In genomic region chr7:122197306-122197705, GRCm38 (mm10) we compare ENCODE assay signal across 9 mouse cellular contexts. TPM values are rescaled to one million over a fixed set of nuclear protein-coding genes. Genes with fewer than 3 reads are reported as not detected.
DNase-seq lines count a peak whose midpoint lies in the region; ATAC-seq and TF ChIP-seq lines count a peak whose summit lies in the region.
"Had no signal": no experiment of that assay in that cellular context is flagged by ENCODE, and none has a peak within 500 bp of the region (broad histone marks: within the 10 kb centered on the region; RNA-seq: fewer than 3 reads in every experiment).

No protein-coding gene starts in this region.

- no peaks in the 10 kb centered on the region for H3K27me3 ChIP-seq in liver, embryonic 14.5 days (ENCODE audit: control insufficient read depth, insufficient read depth, low read length)
- H3K27me3 ChIP-seq: hindbrain, embryonic 15.5 days had no signal

- DNase-seq in adrenal gland, adult (ENCODE audit: inconsistent age in 2 of 2, low spot score in 1 of 2), result peak; percentile 18 to 77
- DNase-seq in adrenal gland, postnatal 4 days (ENCODE audit: low spot score in 2 of 2), result no peak
- DNase-seq in right cerebral cortex, adult 2 months (ENCODE audit: low spot score in 2 of 2), result peak; percentile 70 to 74
- no peak for DNase-seq in right cerebral cortex, postnatal 36 days (ENCODE audit: low spot score in 2 of 2)
- DNase-seq in cerebellum, postnatal 14 days, result peak; percentile 70 to 77
- DNase-seq in liver, embryonic 14.5 days (ENCODE audit: low read depth in 3 of 3, low spot score in 3 of 3), result peak; percentile 41 to 64 (median 55)
- DNase-seq in spleen, postnatal 14 days (ENCODE audit: low spot score in 2 of 2), result peak; percentile 9 to 42

- H3K27ac ChIP-seq in liver, embryonic 14.5 days, result no peak overlapping the region
- H3K27ac ChIP-seq: hindbrain, embryonic 15.5 days had no signal

- ATAC-seq in inflammation-experienced regulatory T-cells, adult 6 months, result peak; percentile 56
- no peak for ATAC-seq in liver, embryonic 14.5 days (ENCODE audit: insufficient read depth)

- H3K36me3 ChIP-seq in liver, embryonic 14.5 days (replicated peaks; ENCODE audit: control insufficient read depth, insufficient read depth, low read depth), result no peaks in the 10 kb centered on the region
- H3K36me3 ChIP-seq: hindbrain, embryonic 15.5 days had no signal

- no peaks in the 10 kb centered on the region for H3K9me3 ChIP-seq in liver, embryonic 14.5 days (ENCODE audit: control insufficient read depth, low read length)
- H3K9me3 ChIP-seq: hindbrain, embryonic 15.5 days had no signal

- no peak overlapping the region for H3K4me2 ChIP-seq in liver, embryonic 14.5 days (ENCODE audit: low read depth)
- H3K4me2 ChIP-seq: hindbrain, embryonic 15.5 days had no signal

- WGBS in liver, embryonic 14.5 days (ENCODE audit: insufficient replicate concordance), result 18% methylated on average over 4 of the region's 4 CpGs

- no peak overlapping the region for H3K4me3 ChIP-seq in liver, embryonic 14.5 days (ENCODE audit: insufficient read depth in 1 of 2, low read depth in 2 of 2, low read length in 2 of 2)
- H3K4me3 ChIP-seq: hindbrain, embryonic 15.5 days had no signal

- H3K9ac ChIP-seq in liver, embryonic 14.5 days (replicated peaks), result no peak overlapping the region
- H3K9ac ChIP-seq: hindbrain, embryonic 15.5 days had no signal

- TF ChIP-seq EP300 in liver, embryonic 14.5 days (IDR thresholded peaks at IDR 0.05; ENCODE audit: low read depth), result no peak

- no peaks in the 10 kb centered on the region for H3K4me1 ChIP-seq in liver, embryonic 14.5 days (replicated peaks; ENCODE audit: control insufficient read depth in 2 of 2, insufficient read depth in 2 of 2, low read length in 1 of 2)
- H3K4me1 ChIP-seq: hindbrain, embryonic 15.5 days had no signal

- peak; percentile 80 for TF ChIP-seq CTCF in liver, embryonic 14.5 days (IDR thresholded peaks at IDR 0.05; ENCODE audit: low read depth)

RNA-seq across cellular contexts. Expression of gene Ern2, which starts 11.3 kb away (rescaled TPM):
- under 1 TPM in 1 of 2 experiments, not detected in 1; 0.22 TPM for total RNA-seq in adrenal gland, postnatal 4 days (2021)
- not detected for polyA plus RNA-seq in inflammation-experienced regulatory T-cells, adult 6 months (2017; shearing (Covaris generic))
- polyA plus RNA-seq in liver, embryonic 14.5 days (2012; rRNA removed), result 0.01 TPM in 1 of 2 replicates, not detected in the other
- not detected in 2 replicates for polyA plus RNA-seq in liver, embryonic 14.5 days (2014; fragmentation: Nextera tagmentation; extraction: Ambion mirVana)

RNA-seq across cellular contexts. Expression of gene Chp2, which starts 22.0 kb away (rescaled TPM):
- total RNA-seq in adrenal gland, postnatal 4 days (2021), result 1 to 10 TPM; 2.5 to 4.9 TPM
- not detected for polyA plus RNA-seq in inflammation-experienced regulatory T-cells, adult 6 months (2017; shearing (Covaris generic))
- polyA plus RNA-seq in liver, embryonic 14.5 days (2012; rRNA removed), result 1.2 and 1.4 TPM in 2 replicates
- polyA plus RNA-seq in liver, embryonic 14.5 days (2014; fragmentation: Nextera tagmentation; extraction: Ambion mirVana), result 0.50 and 0.71 TPM in 2 replicates

RNA-seq across cellular contexts. Expression of gene Plk1, which starts 38.1 kb away (rescaled TPM):
- total RNA-seq in adrenal gland, postnatal 4 days (2021), result 10 to 100 TPM; 25.3 to 27.3 TPM
- 10 to 100 TPM in 1 of 3 experiments, 1 to 10 TPM in 2; 3.8 to 52.8 (median 5.5) TPM for polyA plus RNA-seq in inflammation-experienced regulatory T-cells, adult 6 months (2017; shearing (Covaris generic))
- 53.5 and 59.6 TPM in 2 replicates for polyA plus RNA-seq in liver, embryonic 14.5 days (2012; rRNA removed)
- 77.0 and 87.0 TPM in 2 replicates for polyA plus RNA-seq in liver, embryonic 14.5 days (2014; fragmentation: Nextera tagmentation; extraction: Ambion mirVana)

Comparison
In these comparisons a context has a peak if more than half of its experiments do, and no peak if none do; other contexts are left out.
1. DNase-seq: peak in adrenal gland, adult (2 of 2), right cerebral cortex, adult 2 months (2 of 2), cerebellum, postnatal 14 days (2 of 2), liver, embryonic 14.5 days (3 of 3) and spleen, postnatal 14 days (2 of 2); none in adrenal gland, postnatal 4 days (0 of 2) and right cerebral cortex, postnatal 36 days (0 of 2).